Mouse (Mus musculus) stomach, postnatal 0 days (tissue): ENCODE measurements around the gene Dqx1. TPM values are rescaled to one million over a fixed set of nuclear protein-coding genes. Genes with fewer than 3 reads are reported as not detected.
A peak's percentile ranks its signal among the peaks of the same experiment; 100 is the strongest.

Experiments used
- ATAC-seq: fragments of 200-750 bp; cut with Nextera tagmentation; 2 replicates; pipeline ENCODE4 v1.8.0; 2017; ENCODE audit not compliant: low FRiP score, low TSS enrichment
- DNase-seq: peaks from one replicate; pipeline ENCODE4 v3.0.0-alpha.2; 2016; ENCODE audit warnings: low spot score
- H3K27ac ChIP-seq: fragments of 300-500 bp; sonication (generic); replicated peaks from 2 replicates; pipeline ENCODE4 v1.5.1; 2014; ENCODE audit warnings: mild to moderate bottlenecking, control low read depth
- H3K27me3 ChIP-seq: fragments of 300-500 bp; sonication (generic); 2 replicates; pipeline ENCODE4 v1.6.1; 2014; ENCODE audit warnings: low read length; ENCODE audit not compliant: control insufficient read depth, insufficient read depth
- H3K36me3 ChIP-seq: fragments of 300-500 bp; sonication (generic); 2 replicates; pipeline ENCODE4 v1.6.1; 2014; ENCODE audit warnings: low read length, mixed read lengths; ENCODE audit not compliant: control insufficient read depth, insufficient read depth
- H3K4me1 ChIP-seq: fragments of 300-500 bp; sonication (generic); replicated peaks from 2 replicates; pipeline ENCODE4 v1.6.1; 2014; ENCODE audit warnings: antibody characterized with exemption; ENCODE audit not compliant: control insufficient read depth, insufficient read depth
- H3K4me2 ChIP-seq: fragments of 300-500 bp; sonication (generic); replicated peaks from 2 replicates; pipeline ENCODE4 v1.6.1; 2014; ENCODE audit warnings: low read depth, mild to moderate bottlenecking, control low read depth, moderate library complexity
- H3K4me3 ChIP-seq: fragments of 300-500 bp; sonication (generic); 2 replicates; pipeline ENCODE4 v1.5.1; 2014; ENCODE audit warnings: low read depth, low read length, control low read depth
- H3K9ac ChIP-seq: fragments of 300-500 bp; sonication (generic); 2 replicates; pipeline ENCODE4 v1.6.1; 2014; ENCODE audit warnings: mild to moderate bottlenecking, low read length, control low read depth, mixed read lengths
- H3K9me3 ChIP-seq: fragments of 300-500 bp; sonication (generic); 2 replicates; pipeline ENCODE4 v1.6.1; 2016; ENCODE audit warnings: low read length; ENCODE audit not compliant: control insufficient read depth
- CTCF ChIP-seq: IDR thresholded peaks from 2 replicates; pipeline ENCODE4 v1.5.1; 2016; ENCODE audit warnings: antibody characterized with exemption, low read depth, mild to moderate bottlenecking, moderate library complexity
- EP300 ChIP-seq: optimal IDR thresholded peaks from 2 replicates; pipeline ENCODE3; 2016; ENCODE audit warnings: antibody characterized with exemption
- WGBS: fragments of 180-500 bp; shearing (Covaris S2); extraction: QIAGEN DNeasy Blood & Tissue Kit; methylation state at CpG from one replicate; pipeline ENCODE4 v1.1.7; 2014; 5-methylcytosine and 5-hydroxymethylcytosine counted together
- polyA plus RNA-seq: library from polyadenylated mRNA; unstranded; fragments of >200 nt; fragmentation: Nextera tagmentation; extraction: Ambion mirVana; gene quantifications from 2 replicates; pipeline ENCODE4 v1.2.1, GENCODE M21; 2015

The Dqx1 gene
- polyA plus RNA-seq, 1 experiment from 2014 or later = 5.4 TPM

DNA sequence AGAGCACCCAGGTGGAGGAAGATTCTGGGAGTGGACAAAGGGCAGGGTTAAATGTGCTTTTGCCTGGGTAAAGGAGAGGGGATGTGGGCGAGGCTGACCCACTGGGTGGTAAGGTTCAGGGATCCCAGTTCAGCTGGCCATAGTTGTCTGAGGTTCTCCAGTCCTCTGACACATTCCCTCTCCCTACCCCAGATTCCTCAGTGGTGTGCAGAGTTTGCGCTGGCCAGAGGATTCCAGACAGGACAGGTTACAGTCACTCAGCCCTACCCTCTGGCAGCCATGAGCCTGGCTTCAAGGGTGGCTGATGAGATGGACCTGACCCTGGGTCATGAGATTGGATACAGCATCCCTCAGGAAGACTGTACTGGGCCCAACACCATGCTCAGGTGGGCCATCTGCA lies 1.1 kb downstream of the Dqx1 start:
- Histone ChIP-seq H3K4me3 (no peak overlapping the region), H3K27me3 (no peaks in the 10 kb centered on the region), H3K9me3 (no peaks in the 10 kb centered on the region), H3K36me3 (peaks cover 11% of the 10 kb centered on the region), H3K27ac (peak overlapping the region; percentile 53; the same call in 1 of the 2 replicates), H3K9ac (0 out of 2 replicates have a peak overlapping the region, but pooled peaks have one; percentile 27), H3K4me1 (no peaks in the 10 kb centered on the region; the same call in 1 of the 2 replicates), H3K4me2 (peak overlapping the region; percentile 43)
- WGBS = 92% methylated on average over 2 of the region's 2 CpGs
- DNase-seq = no peak
- no peak for TF ChIP-seq CTCF
- no peak for TF ChIP-seq EP300
- no peak for ATAC-seq

GRCm38 (mm10) chr6:83065995-83066394 lies 8.4 kb downstream of the Dqx1 start:
- WGBS = 38% methylated on average over 8 of the region's 8 CpGs
- no peak for TF ChIP-seq EP300
- no peak for TF ChIP-seq CTCF
- H3K4me3 ChIP-seq = no peak overlapping the region
- ATAC-seq (no peak), DNase-seq (no peak)
- no peaks in the 10 kb centered on the region for H3K4me1 ChIP-seq
- peaks cover 23% of the 10 kb centered on the region; the same call in 1 of the 2 replicates for H3K27me3 ChIP-seq
- no peak overlapping the region for H3K4me2 ChIP-seq
- H3K9ac ChIP-seq = no peak overlapping the region
- H3K9me3 ChIP-seq = no peaks in the 10 kb centered on the region
- H3K36me3 ChIP-seq = no peaks in the 10 kb centered on the region
- no peak overlapping the region for H3K27ac ChIP-seq

DNA sequence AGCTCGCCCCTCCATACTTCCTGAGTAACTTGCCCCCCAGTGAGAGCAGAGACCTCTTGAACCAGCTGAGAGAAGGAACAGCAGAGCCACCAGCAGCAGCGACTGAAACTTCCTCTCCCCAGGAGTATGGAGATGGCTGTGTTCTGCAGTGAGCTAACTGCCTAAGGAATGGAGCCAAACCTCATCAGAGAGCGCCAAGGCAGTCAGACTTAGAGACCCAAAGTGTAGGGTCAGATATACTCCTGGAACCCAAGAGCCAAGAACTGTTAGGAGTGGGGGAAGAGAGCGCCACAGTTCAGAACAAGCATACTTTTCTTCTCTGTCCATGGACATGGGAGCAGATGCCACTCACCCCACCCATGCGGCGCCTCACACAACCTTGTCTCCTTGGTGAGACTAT lies 8.8 kb downstream of the Dqx1 start:
- H3K4me1 ChIP-seq = no peaks in the 10 kb centered on the region
- no peak for ATAC-seq
- DNase-seq = no peak
- no peaks in the 10 kb centered on the region for H3K36me3 ChIP-seq
- no peak overlapping the region for H3K4me3 ChIP-seq
- no peak overlapping the region for H3K4me2 ChIP-seq
- WGBS = 44% methylated on average over 6 of the region's 6 CpGs
- H3K9me3 ChIP-seq = no peaks in the 10 kb centered on the region
- peaks cover 28% of the 10 kb centered on the region for H3K27me3 ChIP-seq
- no peak overlapping the region for H3K27ac ChIP-seq
- no peak overlapping the region for H3K9ac ChIP-seq
- TF ChIP-seq CTCF (no peak), EP300 (no peak)

GRCm38 (mm10) chr6:83068221-83068620 lies 10.6 kb downstream of the Dqx1 start:
- Histone ChIP-seq H3K9me3 (no peaks in the 10 kb centered on the region), H3K4me2 (no peak overlapping the region), H3K36me3 (no peaks in the 10 kb centered on the region), H3K4me3 (peak overlapping the region; percentile 28), H3K4me1 (no peaks in the 10 kb centered on the region), H3K27me3 (peaks cover 40% of the 10 kb centered on the region), H3K9ac (no peak overlapping the region), H3K27ac (no peak overlapping the region)
- no peak for ATAC-seq
- WGBS = 16% methylated on average over 8 of the region's 8 CpGs
- TF ChIP-seq CTCF (no peak), EP300 (no peak)
- DNase-seq = no peak

DNA sequence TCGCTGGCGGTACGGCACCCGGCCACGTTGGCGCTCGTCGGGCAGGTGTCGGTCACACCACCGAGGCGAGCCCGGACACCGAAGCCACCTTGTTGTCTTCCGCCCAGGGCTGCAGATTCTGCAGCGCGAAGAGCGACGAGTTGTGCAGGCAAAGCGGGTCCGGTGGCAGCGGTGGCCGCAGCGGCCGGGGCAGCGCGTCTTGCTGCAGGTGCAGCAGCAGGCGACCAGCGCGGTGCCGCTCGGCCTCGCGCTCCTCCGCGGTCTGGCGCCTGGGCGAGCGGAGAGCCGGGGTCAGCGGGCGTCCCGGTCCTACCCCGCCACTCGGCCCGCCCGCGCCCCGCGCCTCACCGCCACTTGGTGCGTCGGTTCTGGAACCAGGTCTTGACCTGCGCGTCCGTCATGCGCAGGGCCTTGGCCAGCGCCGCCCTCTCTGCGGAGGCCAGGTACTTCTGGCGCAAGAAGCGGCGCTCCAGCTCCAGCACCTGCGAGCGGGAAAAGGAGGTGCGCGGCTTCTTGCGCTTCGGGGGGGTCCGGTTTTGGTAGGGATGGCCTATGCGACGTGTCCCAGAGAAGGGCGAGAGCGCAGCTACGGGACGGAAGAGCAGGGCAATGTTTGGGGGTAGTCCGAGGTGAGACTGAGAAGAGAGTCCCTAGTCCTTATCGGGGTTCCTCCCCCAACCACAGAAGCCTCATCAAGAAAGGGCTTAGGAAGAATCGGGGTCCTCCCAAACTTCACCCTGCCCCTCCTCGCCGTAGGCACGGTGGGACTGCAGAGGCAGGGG lies 11.3 kb downstream of the Dqx1 start:
- 1% methylated on average over 81 of the region's 81 CpGs for WGBS

More for the DNA sequence above, 11.3 kb downstream of the Dqx1 start:
- peak; percentile 24; the same call in 1 of the 2 replicates for ATAC-seq
- DNase-seq = peak; percentile 41
- TF ChIP-seq EP300 (no peak), CTCF (0 out of 2 replicates have a peak, but pooled peaks have one; percentile 25)
- H3K4me3 ChIP-seq = peak overlapping the region; percentile 28
- no peaks in the 10 kb centered on the region for H3K4me1 ChIP-seq
- H3K9me3 ChIP-seq = no peaks in the 10 kb centered on the region
- peaks cover 44% of the 10 kb centered on the region for H3K27me3 ChIP-seq
- H3K4me2 ChIP-seq = peak overlapping the region; percentile 49
- no peak overlapping the region for H3K27ac ChIP-seq
- H3K36me3 ChIP-seq = no peaks in the 10 kb centered on the region
- no peak overlapping the region for H3K9ac ChIP-seq
